Comparison of ENCODE assay signal across 13 mouse cellular contexts in genomic region chr9:57968166-57968771, GRCm38 (mm10). TPM values are rescaled to one million over a fixed set of nuclear protein-coding genes. Genes with fewer than 3 reads are reported as not detected.
DNase-seq lines count a peak whose midpoint lies in the region; TF ChIP-seq lines count a peak whose summit lies in the region.
"Had no signal": no experiment of that assay in that cellular context is flagged by ENCODE, and none has a peak within 500 bp of the region (broad histone marks: within the 10 kb centered on the region; RNA-seq: fewer than 3 reads in every experiment).

No protein-coding gene starts in this region.

- H3K36me3 ChIP-seq in heart, adult 2 months (ENCODE audit: control insufficient read depth, insufficient read depth, low read length): peaks cover 2% of the 10 kb centered on the region; the same call in 1 of the 2 replicates
- no peaks in the 10 kb centered on the region for H3K36me3 ChIP-seq in limb, embryonic 10.5 days
- H3K36me3 ChIP-seq: forebrain, embryonic 15.5 days; liver, embryonic 12.5 days; stomach, embryonic 15.5 days had no signal

- TF ChIP-seq POLR2A in heart, adult 2 months (IDR thresholded peaks at IDR 0.05; ENCODE audit: insufficient read depth, low read depth, low read length): no peak

- WGBS in heart, adult 2 months: 59% methylated on average over 9 of the region's 9 CpGs
- WGBS in limb, embryonic 10.5 days: 80% methylated on average over 9 of the region's 9 CpGs

- no peak for TF ChIP-seq CTCF in heart, adult 2 months (IDR thresholded peaks at IDR 0.05)

- peak in 1 of 2 experiments; percentile 43 for DNase-seq in heart, adult 2 months
- DNase-seq in heart, postnatal 4 days: no peak
- peak; percentile 54 to 60 for DNase-seq in spleen, postnatal 36 days (ENCODE audit: low spot score in 2 of 2)
- DNase-seq in spleen, postnatal 14 days (ENCODE audit: low spot score in 2 of 2): no peak
- no peak for DNase-seq in limb, embryonic 10.5 days (ENCODE audit: low spot score)
- peak; percentile 67 to 79 for DNase-seq in thymus, postnatal 36 days
- no peak for DNase-seq in right cerebral cortex, adult 2 months (ENCODE audit: low spot score in 2 of 2)
- DNase-seq in kidney, postnatal 36 days: no peak
- DNase-seq: kidney, adult 18-20 months; lung, postnatal 4 days had no signal

- 0 out of 2 replicates have a peak, but pooled peaks have one; percentile 25 for TF ChIP-seq EP300 in heart, adult 2 months (IDR thresholded peaks at IDR 0.05; ENCODE audit: insufficient read depth, low read depth, low read length)

- H3K79me2 ChIP-seq in heart, adult 2 months (replicated peaks; ENCODE audit: control insufficient read depth, insufficient read depth, low read length): no peaks in the 10 kb centered on the region

- no peak overlapping the region for H3K4me3 ChIP-seq in heart, adult 2 months
- H3K4me3 ChIP-seq in limb, embryonic 10.5 days: no peak overlapping the region
- H3K4me3 ChIP-seq: forebrain, embryonic 15.5 days; liver, embryonic 12.5 days; stomach, embryonic 15.5 days had no signal

- peak overlapping the region; percentile 88 for H3K27ac ChIP-seq in heart, adult 2 months
- 0 out of 2 replicates have a peak overlapping the region, but pooled peaks have one; percentile 20 for H3K27ac ChIP-seq in limb, embryonic 10.5 days
- H3K27ac ChIP-seq: forebrain, embryonic 15.5 days; liver, embryonic 12.5 days; stomach, embryonic 15.5 days had no signal

- no peaks in the 10 kb centered on the region for H3K27me3 ChIP-seq in heart, adult 2 months (ENCODE audit: control insufficient read depth, insufficient read depth, low read length)
- H3K27me3 ChIP-seq in limb, embryonic 10.5 days (ENCODE audit: low read depth, poor library complexity, severe bottlenecking): no peaks in the 10 kb centered on the region
- H3K27me3 ChIP-seq: forebrain, embryonic 15.5 days; liver, embryonic 12.5 days; stomach, embryonic 15.5 days had no signal

- H3K9ac ChIP-seq in heart, adult 2 months (ENCODE audit: low read depth, low read length): no peak overlapping the region
- H3K9ac ChIP-seq: forebrain, embryonic 15.5 days; liver, embryonic 12.5 days; stomach, embryonic 15.5 days had no signal

- intact Hi-C loops in heart, adult 2 months (cut with DNase I): no loop called here

- peaks cover 60% of the 10 kb centered on the region for H3K4me1 ChIP-seq in heart, adult 2 months (ENCODE audit: control insufficient read depth, insufficient read depth, low read length)
- peaks cover 51% of the 10 kb centered on the region for H3K4me1 ChIP-seq in limb, embryonic 10.5 days
- H3K4me1 ChIP-seq: forebrain, embryonic 15.5 days; stomach, embryonic 15.5 days had no signal

- no peaks in the 10 kb centered on the region for H3K9me3 ChIP-seq in limb, embryonic 10.5 days (replicated peaks)
- H3K9me3 ChIP-seq: forebrain, embryonic 15.5 days; liver, embryonic 12.5 days; stomach, embryonic 15.5 days had no signal

RNA-seq across cellular contexts. Expression of gene Sema7a, which starts 28.4 kb away (rescaled TPM):
- total RNA-seq in heart, adult 2 months (2021): 10 to 100 TPM; 26.7 to 31.1 TPM
- 29.0 and 31.3 TPM in 2 replicates for polyA plus RNA-seq in heart, adult 2 months (2012; rRNA removed)
- 10 to 100 TPM; 26.0 to 30.1 TPM for total RNA-seq in heart, postnatal 4 days (2021)
- 0.20 and 0.26 TPM in 2 replicates for polyA plus RNA-seq in limb, embryonic 10.5 days (2016; fragmentation: Nextera tagmentation; extraction: Ambion mirVana)
- polyA plus RNA-seq: liver, embryonic 12.5 days had no signal

RNA-seq across cellular contexts. Expression of gene Cyp11a1, which starts 37.9 kb away (rescaled TPM):
- under 1 TPM in 1 of 2 experiments, not detected in 1; 0.29 TPM for total RNA-seq in heart, adult 2 months (2021)
- 0.06 and 0.29 TPM in 2 replicates for polyA plus RNA-seq in heart, adult 2 months (2012; rRNA removed)
- under 1 TPM; 0.45 to 0.69 TPM for total RNA-seq in heart, postnatal 4 days (2021)
- 0.26 TPM in 1 of 2 replicates, not detected in the other for polyA plus RNA-seq in limb, embryonic 10.5 days (2016; fragmentation: Nextera tagmentation; extraction: Ambion mirVana)

RNA-seq across cellular contexts. Expression of gene Ubl7, which starts 57.5 kb away (rescaled TPM):
- total RNA-seq in heart, adult 2 months (2021): 10 to 100 TPM; 75.2 to 83.2 TPM
- 139 and 142 TPM in 2 replicates for polyA plus RNA-seq in heart, adult 2 months (2012; rRNA removed)
- 10 to 100 TPM; 66.3 to 66.5 TPM for total RNA-seq in heart, postnatal 4 days (2021)
- 123 and 130 TPM in 2 replicates for polyA plus RNA-seq in limb, embryonic 10.5 days (2016; fragmentation: Nextera tagmentation; extraction: Ambion mirVana)

Comparison
In these comparisons a context has a peak if more than half of its experiments do, and no peak if none do; other contexts are left out.
1. DNase-seq: peak in spleen, postnatal 36 days (2 of 2) and thymus, postnatal 36 days (2 of 2); none in heart, postnatal 4 days (single experiment), spleen, postnatal 14 days (0 of 2), limb, embryonic 10.5 days (single experiment), right cerebral cortex, adult 2 months (0 of 2) and kidney, postnatal 36 days (0 of 2).